Mouse (Mus musculus) intestine, embryonic 14.5 days (tissue): ENCODE data around the gene RPS10-NUDT3. TPM values are rescaled to one million over a fixed set of nuclear protein-coding genes. Genes with fewer than 3 reads are reported as not detected.

Experiments used
- ATAC-seq: fragments of 200-750 bp; cut with Nextera tagmentation; replicated peaks from 2 replicates; pipeline ENCODE4 v1.8.0; 2017; ENCODE audit warnings: low read depth, moderate number of reproducible peaks, moderate TSS enrichment, moderate library complexity; ENCODE audit not compliant: low FRiP score, low TSS enrichment
- DNase-seq: peaks from one replicate; pipeline ENCODE4 v3.0.0-alpha.2; 2018; ENCODE audit warnings: low spot score
- H3K27ac ChIP-seq: fragments of 300-500 bp; sonication (generic); 2 replicates; pipeline ENCODE4 v1.5.1; 2014; ENCODE audit warnings: low read depth, mild to moderate bottlenecking, control low read depth
- H3K27me3 ChIP-seq: fragments of 300-500 bp; sonication (generic); replicated peaks from 2 replicates; pipeline ENCODE4 v1.6.1; 2014; ENCODE audit warnings: low read length, control low read depth; ENCODE audit not compliant: control insufficient read depth, insufficient read depth
- H3K36me3 ChIP-seq: fragments of 300-500 bp; sonication (generic); 2 replicates; pipeline ENCODE4 v1.6.1; 2014; ENCODE audit warnings: low read length, control low read depth; ENCODE audit not compliant: control insufficient read depth, insufficient read depth
- H3K4me1 ChIP-seq: fragments of 300-500 bp; sonication (generic); replicated peaks from 2 replicates; pipeline ENCODE4 v1.6.1; 2014; ENCODE audit warnings: low read length, control low read depth, mixed read lengths; ENCODE audit not compliant: control insufficient read depth, insufficient read depth
- H3K4me2 ChIP-seq: fragments of 300-500 bp; sonication (generic); 2 replicates; pipeline ENCODE4 v1.6.1; 2014; ENCODE audit warnings: low read length
- H3K4me3 ChIP-seq: fragments of 300-500 bp; sonication (generic); 2 replicates; pipeline ENCODE4 v1.5.1; 2014; ENCODE audit warnings: low read depth, low read length, control low read depth, mixed read lengths
- H3K9ac ChIP-seq: fragments of 300-500 bp; sonication (generic); 2 replicates; pipeline ENCODE4 v1.6.1; 2014; ENCODE audit warnings: mild to moderate bottlenecking, low read length
- H3K9me3 ChIP-seq: fragments of 300-500 bp; sonication (generic); 2 replicates; pipeline ENCODE4 v1.6.1; 2016; ENCODE audit warnings: low read length, control low read depth; ENCODE audit not compliant: control insufficient read depth
- WGBS: fragments of 180-500 bp; shearing (Covaris S2); extraction: QIAGEN DNeasy Blood & Tissue Kit; methylation state at CpG from one replicate; pipeline ENCODE4 v1.1.7; 2014; 5-methylcytosine and 5-hydroxymethylcytosine counted together
- polyA plus RNA-seq: library from polyadenylated mRNA; unstranded; fragments of >200 nt; fragmentation: Nextera tagmentation; extraction: Ambion mirVana; gene quantifications from 2 replicates; pipeline ENCODE4 v1.2.1, GENCODE M21; 2014

RPS10-NUDT3 gene
- polyA plus RNA-seq, 1 experiment from 2014 or later = not detected

GRCm38 (mm10) chr17:27657123-27657522 lies 22.1 kb upstream of the RPS10-NUDT3 start:
- Histone ChIP-seq H3K27ac (no peak overlapping the region), H3K4me3 (no peak overlapping the region), H3K9me3 (no peaks in the 10 kb centered on the region), H3K4me2 (no peak overlapping the region), H3K9ac (no peak overlapping the region), H3K4me1 (peaks cover 6% of the 10 kb centered on the region; the same call in 1 of the 2 replicates), H3K27me3 (peaks cover 38% of the 10 kb centered on the region), H3K36me3 (no peaks in the 10 kb centered on the region)
- WGBS = 72% methylated on average over 8 of the region's 8 CpGs
- DNase-seq = no peak
- ATAC-seq = no peak

GRCm38 (mm10) chr17:27656414-27656813 lies 21.4 kb upstream of the RPS10-NUDT3 start:
- no peak overlapping the region for H3K27ac ChIP-seq
- peaks cover 38% of the 10 kb centered on the region for H3K27me3 ChIP-seq
- DNase-seq = no peak
- H3K9ac ChIP-seq = no peak overlapping the region
- H3K36me3 ChIP-seq = no peaks in the 10 kb centered on the region
- no peak for ATAC-seq
- H3K4me1 ChIP-seq = peaks cover 6% of the 10 kb centered on the region; the same call in 1 of the 2 replicates
- H3K4me3 ChIP-seq = no peak overlapping the region
- H3K9me3 ChIP-seq = no peaks in the 10 kb centered on the region
- H3K4me2 ChIP-seq = no peak overlapping the region
- WGBS = 13% methylated on average over 5 of the region's 5 CpGs

GRCm38 (mm10) chr17:27656011-27656399 lies 21.0 kb upstream of the RPS10-NUDT3 start:
- Histone ChIP-seq H3K9ac (no peak overlapping the region), H3K27me3 (peaks cover 38% of the 10 kb centered on the region), H3K27ac (no peak overlapping the region), H3K36me3 (no peaks in the 10 kb centered on the region), H3K9me3 (no peaks in the 10 kb centered on the region), H3K4me1 (peaks cover 6% of the 10 kb centered on the region; the same call in 1 of the 2 replicates), H3K4me3 (peak overlapping the region; percentile 40), H3K4me2 (peak overlapping the region; percentile 76)
- WGBS = 8% methylated on average over 14 of the region's 14 CpGs
- DNase-seq (no peak), ATAC-seq (0 out of 2 replicates have a peak, but pooled peaks have one; percentile 23)

GRCm38 (mm10) chr17:27655089-27656010 lies 20.3 kb upstream of the RPS10-NUDT3 start, which contains the start of gene Pacsin1:
Gene Pacsin1, plus strand, starts transcription at chr17:27655509.
- Histone ChIP-seq H3K4me2 (peak within 1 kb of the TSS; percentile 76), H3K4me1 (peaks cover 6% of the 10 kb centered on the region; the same call in 1 of the 2 replicates), H3K9me3 (no peaks in the 10 kb centered on the region), H3K4me3 (peak within 1 kb of the TSS; percentile 40), H3K9ac (0 out of 2 replicates have a peak within 1 kb of the TSS, but pooled peaks have one; percentile 13), H3K27ac (no peak within 1 kb of the TSS), H3K27me3 (peaks cover 38% of the 10 kb centered on the region), H3K36me3 (no peaks in the 10 kb centered on the region)
- no peak for DNase-seq
- 1% methylated on average over 65 of the region's 65 CpGs for WGBS
- ATAC-seq = peak; percentile 36; the same call in 1 of the 2 replicates

- 47% methylated on average over 10 of the region's 10 CpGs for WGBS
- no peak overlapping the region for H3K4me3 ChIP-seq
- peaks cover 38% of the 10 kb centered on the region for H3K27me3 ChIP-seq
- DNase-seq (no peak), ATAC-seq (no peak)
- H3K27ac ChIP-seq = no peak overlapping the region
- no peak overlapping the region for H3K9ac ChIP-seq
- no peaks in the 10 kb centered on the region for H3K9me3 ChIP-seq
- peaks cover 6% of the 10 kb centered on the region; the same call in 1 of the 2 replicates for H3K4me1 ChIP-seq
- H3K4me2 ChIP-seq = no peak overlapping the region
- no peaks in the 10 kb centered on the region for H3K36me3 ChIP-seq
Observed at GRCm38 (mm10) chr17:27653253-27653959, 18.4 kb upstream of the RPS10-NUDT3 start.

GRCm38 (mm10) chr17:27652046-27652790 lies 17.2 kb upstream of the RPS10-NUDT3 start:
- H3K4me2 ChIP-seq = no peak overlapping the region
- H3K4me1 ChIP-seq = peaks cover 6% of the 10 kb centered on the region; the same call in 1 of the 2 replicates
- H3K27me3 ChIP-seq = peaks cover 38% of the 10 kb centered on the region
- H3K36me3 ChIP-seq = no peaks in the 10 kb centered on the region
- H3K9ac ChIP-seq = no peak overlapping the region
- DNase-seq (no peak), ATAC-seq (no peak)
- H3K4me3 ChIP-seq = no peak overlapping the region
- no peak overlapping the region for H3K27ac ChIP-seq
- H3K9me3 ChIP-seq = no peaks in the 10 kb centered on the region
- WGBS = 85% methylated on average over 23 of the region's 23 CpGs

- ATAC-seq (no peak), DNase-seq (no peak)
- no peak overlapping the region for H3K4me3 ChIP-seq
- 0 out of 2 replicates have a peak, but pooled peaks cover under 1% of the 10 kb centered on the region for H3K4me1 ChIP-seq
- H3K9me3 ChIP-seq = no peaks in the 10 kb centered on the region
- H3K27me3 ChIP-seq = peaks cover 22% of the 10 kb centered on the region
- no peak overlapping the region for H3K27ac ChIP-seq
- 70% methylated on average over 13 of the region's 13 CpGs for WGBS
- no peak overlapping the region for H3K4me2 ChIP-seq
- H3K36me3 ChIP-seq = no peaks in the 10 kb centered on the region
- no peak overlapping the region for H3K9ac ChIP-seq
Observed at GRCm38 (mm10) chr17:27650586-27650985, 15.6 kb upstream of the RPS10-NUDT3 start.

GRCm38 (mm10) chr17:27650160-27650559 lies 15.1 kb upstream of the RPS10-NUDT3 start:
- Histone ChIP-seq H3K4me1 (no peaks in the 10 kb centered on the region), H3K27me3 (peaks cover 18% of the 10 kb centered on the region), H3K27ac (no peak overlapping the region), H3K9ac (no peak overlapping the region), H3K4me3 (no peak overlapping the region), H3K4me2 (no peak overlapping the region), H3K9me3 (no peaks in the 10 kb centered on the region), H3K36me3 (no peaks in the 10 kb centered on the region)
- DNase-seq (no peak), ATAC-seq (0 out of 2 replicates have a peak, but pooled peaks have one; percentile 44)
- 11% methylated on average over 12 of the region's 12 CpGs for whole genome bisulfite sequencing
